Mouse (Mus musculus) CH12.LX (cell line): ENCODE data around the gene Ppp6r3.

Experiments used
- BHLHE40 ChIP-seq: IDR thresholded peaks from 2 replicates; pipeline ENCODE4 v1.6.1; 2011; ENCODE audit warnings: mild to moderate bottlenecking, low read depth, low read length, improper control_type of control experiment
- CTCF ChIP-seq, 2 experiments: IDR thresholded peaks in 1 of 2; conservative IDR thresholded peaks in 1 of 2; 2 replicates each; pipeline ENCODE4 v1.5.1; 2011 to 2012; ENCODE audit warnings: low read depth in 2 of 2, low read length in 2 of 2, improper control_type of control experiment in 1 of 2, inconsistent platforms in 1 of 2, mild to moderate bottlenecking in 1 of 2, moderate library complexity in 1 of 2
- ELF1 ChIP-seq: IDR thresholded peaks from 2 replicates; pipeline ENCODE4 v1.6.1; 2014; ENCODE audit warnings: low read depth, mild to moderate bottlenecking, inconsistent platforms, low read length, improper control_type of control experiment
- EP300 ChIP-seq: IDR thresholded peaks from 2 replicates; pipeline ENCODE4 v1.6.1; 2011; ENCODE audit warnings: low read length, improper control_type of control experiment
- KAT2A ChIP-seq: IDR thresholded peaks from 2 replicates; pipeline ENCODE4 v1.6.1; 2012; ENCODE audit warnings: low read length, improper control_type of control experiment, inconsistent platforms; ENCODE audit not compliant: insufficient replicate concordance

GRCm38 (mm10) chr19:3441092-3441491, 134.5 kb downstream of the Ppp6r3 start:
- TF ChIP-seq EP300 = no peak
- no peak for TF ChIP-seq KAT2A
- TF ChIP-seq ELF1 = no peak
- TF ChIP-seq CTCF (conservative IDR thresholded peaks at IDR 0.05 in 1 of 2, IDR thresholded peaks at IDR 0.05 in 1 of 2; ENCODE audit: low read depth in 2 of 2, low read length in 2 of 2) = no peak
- TF ChIP-seq BHLHE40 = 0 out of 2 replicates have a peak, but pooled peaks have one; percentile 28
